Mouse (Mus musculus) intestine, embryonic 14.5 days (tissue): ENCODE measurements around the gene Gm2696. TPM values are rescaled to one million over a fixed set of nuclear protein-coding genes. Genes with fewer than 3 reads are reported as not detected.

Source experiments
- ATAC-seq: fragments of 200-750 bp; cut with Nextera tagmentation; replicated peaks from 2 replicates; pipeline ENCODE4 v1.8.0; 2017; ENCODE audit warnings: low read depth, moderate number of reproducible peaks, moderate TSS enrichment, moderate library complexity; ENCODE audit not compliant: low FRiP score, low TSS enrichment
- DNase-seq: peaks from one replicate; pipeline ENCODE4 v3.0.0-alpha.2; 2018; ENCODE audit warnings: low spot score
- H3K27ac ChIP-seq: fragments of 300-500 bp; sonication (generic); 2 replicates; pipeline ENCODE4 v1.5.1; 2014; ENCODE audit warnings: low read depth, mild to moderate bottlenecking, control low read depth
- H3K27me3 ChIP-seq: fragments of 300-500 bp; sonication (generic); replicated peaks from 2 replicates; pipeline ENCODE4 v1.6.1; 2014; ENCODE audit warnings: low read length, control low read depth; ENCODE audit not compliant: control insufficient read depth, insufficient read depth
- H3K36me3 ChIP-seq: fragments of 300-500 bp; sonication (generic); 2 replicates; pipeline ENCODE4 v1.6.1; 2014; ENCODE audit warnings: low read length, control low read depth; ENCODE audit not compliant: control insufficient read depth, insufficient read depth
- H3K4me1 ChIP-seq: fragments of 300-500 bp; sonication (generic); replicated peaks from 2 replicates; pipeline ENCODE4 v1.6.1; 2014; ENCODE audit warnings: low read length, control low read depth, mixed read lengths; ENCODE audit not compliant: control insufficient read depth, insufficient read depth
- H3K4me2 ChIP-seq: fragments of 300-500 bp; sonication (generic); 2 replicates; pipeline ENCODE4 v1.6.1; 2014; ENCODE audit warnings: low read length
- H3K4me3 ChIP-seq: fragments of 300-500 bp; sonication (generic); 2 replicates; pipeline ENCODE4 v1.5.1; 2014; ENCODE audit warnings: low read depth, low read length, control low read depth, mixed read lengths
- H3K9ac ChIP-seq: fragments of 300-500 bp; sonication (generic); 2 replicates; pipeline ENCODE4 v1.6.1; 2014; ENCODE audit warnings: mild to moderate bottlenecking, low read length
- H3K9me3 ChIP-seq: fragments of 300-500 bp; sonication (generic); 2 replicates; pipeline ENCODE4 v1.6.1; 2016; ENCODE audit warnings: low read length, control low read depth; ENCODE audit not compliant: control insufficient read depth
- WGBS: fragments of 180-500 bp; shearing (Covaris S2); extraction: QIAGEN DNeasy Blood & Tissue Kit; methylation state at CpG from one replicate; pipeline ENCODE4 v1.1.7; 2014; 5-methylcytosine and 5-hydroxymethylcytosine counted together
- polyA plus RNA-seq: library from polyadenylated mRNA; unstranded; fragments of >200 nt; fragmentation: Nextera tagmentation; extraction: Ambion mirVana; gene quantifications from 2 replicates; pipeline ENCODE4 v1.2.1, GENCODE M21; 2014

Gene Gm2696
- polyA plus RNA-seq, 1 experiment from 2014 or later: not detected

GRCm38 (mm10) chr10:77826951-77827350 is 12.5 kb downstream of the Gm2696 start, which contains the start of gene Krtap10-4:
Gene Krtap10-4 (minus strand): TSS chr10:77827095.
- no peak for DNase-seq
- Histone ChIP-seq H3K36me3 (no peaks in the 10 kb centered on the region), H3K4me1 (no peaks in the 10 kb centered on the region), H3K27me3 (no peaks in the 10 kb centered on the region), H3K4me2 (no peak within 1 kb of the TSS), H3K27ac (no peak within 1 kb of the TSS), H3K4me3 (no peak within 1 kb of the TSS), H3K9ac (no peak within 1 kb of the TSS), H3K9me3 (0 out of 2 replicates have a peak, but pooled peaks cover 5% of the 10 kb centered on the region)
- 62% methylated on average over 6 of the region's 6 CpGs for WGBS
- ATAC-seq: no peak

GRCm38 (mm10) chr10:77835647-77836046 is 21.2 kb downstream of the Gm2696 start, which contains the start of gene Krtap10-10:
Gene Krtap10-10 (plus strand): TSS chr10:77835947.
- Histone ChIP-seq H3K4me3 (no peak within 1 kb of the TSS), H3K4me2 (no peak within 1 kb of the TSS), H3K9ac (no peak within 1 kb of the TSS), H3K27me3 (no peaks in the 10 kb centered on the region), H3K4me1 (no peaks in the 10 kb centered on the region), H3K36me3 (no peaks in the 10 kb centered on the region), H3K9me3 (peaks cover 2% of the 10 kb centered on the region; the same call in 1 of the 2 replicates), H3K27ac (no peak within 1 kb of the TSS)
- DNase-seq: no peak
- no peak for ATAC-seq
- WGBS: 64% methylated on average over 9 of the region's 9 CpGs

GRCm38 (mm10) chr10:77839006-77839405 is 24.5 kb downstream of the Gm2696 start:
- ATAC-seq: no peak
- 74% methylated on average over 6 of the region's 6 CpGs for WGBS

GRCm38 (mm10) chr10:77846503-77846902 is 32.0 kb downstream of the Gm2696 start, which contains the start of gene Gm36176:
Gene Gm36176 (plus strand): TSS chr10:77846803.
- no peak for DNase-seq

More at GRCm38 (mm10) chr10:77839006-77839405, 24.5 kb downstream of the Gm2696 start:
- DNase-seq: no peak
- Histone ChIP-seq H3K36me3 (no peaks in the 10 kb centered on the region), H3K27me3 (no peaks in the 10 kb centered on the region), H3K4me1 (no peaks in the 10 kb centered on the region), H3K9ac (no peak overlapping the region), H3K4me2 (no peak overlapping the region), H3K27ac (no peak overlapping the region), H3K4me3 (no peak overlapping the region), H3K9me3 (0 out of 2 replicates have a peak, but pooled peaks cover 3% of the 10 kb centered on the region)

GRCm38 (mm10) chr10:77846961-77847360 is 32.5 kb downstream of the Gm2696 start:
- H3K4me2 ChIP-seq: no peak overlapping the region
- no peaks in the 10 kb centered on the region for H3K4me1 ChIP-seq
- no peaks in the 10 kb centered on the region for H3K27me3 ChIP-seq
- DNase-seq (no peak), ATAC-seq (no peak)
- 0 out of 2 replicates have a peak, but pooled peaks cover 10% of the 10 kb centered on the region for H3K9me3 ChIP-seq
- H3K9ac ChIP-seq: no peak overlapping the region
- 31% methylated on average over 2 of the region's 2 CpGs for WGBS
- no peak overlapping the region for H3K27ac ChIP-seq
- H3K4me3 ChIP-seq: no peak overlapping the region
- H3K36me3 ChIP-seq: no peaks in the 10 kb centered on the region

More at GRCm38 (mm10) chr10:77846503-77846902, 32.0 kb downstream of the Gm2696 start, which contains the start of gene Gm36176:
- Histone ChIP-seq H3K9me3 (0 out of 2 replicates have a peak, but pooled peaks cover 10% of the 10 kb centered on the region), H3K27ac (no peak within 1 kb of the TSS), H3K9ac (no peak within 1 kb of the TSS), H3K4me3 (no peak within 1 kb of the TSS), H3K4me2 (no peak within 1 kb of the TSS), H3K36me3 (no peaks in the 10 kb centered on the region), H3K4me1 (no peaks in the 10 kb centered on the region), H3K27me3 (no peaks in the 10 kb centered on the region)
- WGBS: 60% methylated on average over 3 of the region's 3 CpGs
- ATAC-seq: no peak

- H3K4me3 ChIP-seq: no peak overlapping the region
- no peaks in the 10 kb centered on the region for H3K27me3 ChIP-seq
- WGBS: 85% methylated on average over 2 of the region's 2 CpGs
- ATAC-seq: no peak
- H3K27ac ChIP-seq: no peak overlapping the region
- no peak overlapping the region for H3K9ac ChIP-seq
- H3K4me2 ChIP-seq: no peak overlapping the region
- DNase-seq: no peak
- H3K4me1 ChIP-seq: no peaks in the 10 kb centered on the region
- H3K36me3 ChIP-seq: no peaks in the 10 kb centered on the region
- H3K9me3 ChIP-seq: 0 out of 2 replicates have a peak, but pooled peaks cover 10% of the 10 kb centered on the region
Measured at GRCm38 (mm10) chr10:77847538-77847937, 33.1 kb downstream of the Gm2696 start.

- Histone ChIP-seq H3K4me1 (no peaks in the 10 kb centered on the region), H3K4me3 (no peak within 1 kb of the TSS), H3K9ac (no peak within 1 kb of the TSS), H3K9me3 (no peaks in the 10 kb centered on the region), H3K27me3 (no peaks in the 10 kb centered on the region), H3K27ac (no peak within 1 kb of the TSS), H3K4me2 (no peak within 1 kb of the TSS), H3K36me3 (no peaks in the 10 kb centered on the region)
- WGBS: 78% methylated on average over 9 of the region's 9 CpGs
- ATAC-seq (no peak), DNase-seq (no peak)
Measured at GRCm38 (mm10) chr10:77852559-77852958, 38.1 kb downstream of the Gm2696 start, which contains the start of gene Gm10318. Gene Gm10318 (plus strand): TSS chr10:77852859.

- H3K9ac ChIP-seq: no peak within 1 kb of the TSS
- no peaks in the 10 kb centered on the region for H3K36me3 ChIP-seq
- H3K4me2 ChIP-seq: no peak within 1 kb of the TSS
- H3K27me3 ChIP-seq: no peaks in the 10 kb centered on the region
- 44% methylated on average over 7 of the region's 7 CpGs for WGBS
- H3K27ac ChIP-seq: no peak within 1 kb of the TSS
- no peaks in the 10 kb centered on the region for H3K4me1 ChIP-seq
- ATAC-seq (no peak), DNase-seq (no peak)
- H3K4me3 ChIP-seq: no peak within 1 kb of the TSS
- H3K9me3 ChIP-seq: no peaks in the 10 kb centered on the region
Measured at GRCm38 (mm10) chr10:77861675-77862074, 47.2 kb downstream of the Gm2696 start, which contains the start of gene Gm3285. Gene Gm3285 (plus strand): TSS chr10:77861975.
